Mouse (Mus musculus) right cerebral cortex, adult 18-20 months (tissue): ENCODE results near the gene Slc12a1.
A peak's percentile ranks its signal among the peaks of the same experiment; 100 is the strongest.
"Not testable (repeated sequence)": the region's sequence is repeated elsewhere in the genome, so short reads cannot be mapped to it uniquely, and the experiment has no call there.

Experiments
- DNase-seq: peaks from one replicate; pipeline ENCODE4 v3.0.0; 2022; ENCODE audit warnings: mixed read lengths

Slc12a1 gene

DNA sequence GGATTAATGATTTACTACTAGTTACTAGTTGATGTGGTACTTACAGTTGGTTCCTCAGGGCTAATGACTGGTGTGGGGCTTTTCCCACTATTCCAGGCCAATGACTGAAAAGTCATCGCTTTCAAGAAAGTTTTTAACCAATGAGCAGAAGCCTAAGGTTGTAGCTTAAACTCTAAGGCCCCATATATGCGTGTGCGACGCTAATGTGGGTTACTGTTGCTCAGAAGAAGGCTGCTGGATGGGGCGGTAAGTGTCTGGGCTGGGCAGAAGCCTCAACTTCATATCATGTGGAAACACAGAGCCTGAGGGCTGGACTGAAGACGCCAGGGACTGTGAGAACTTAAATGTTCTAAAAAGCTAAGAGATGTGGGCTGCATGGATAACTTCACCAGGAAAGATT lies at the start of gene Slc12a1:
Gene Slc12a1, plus strand, starts transcription at position 118 of the 400 bp plus-strand sequence.
- no peak for DNase-seq

DNA sequence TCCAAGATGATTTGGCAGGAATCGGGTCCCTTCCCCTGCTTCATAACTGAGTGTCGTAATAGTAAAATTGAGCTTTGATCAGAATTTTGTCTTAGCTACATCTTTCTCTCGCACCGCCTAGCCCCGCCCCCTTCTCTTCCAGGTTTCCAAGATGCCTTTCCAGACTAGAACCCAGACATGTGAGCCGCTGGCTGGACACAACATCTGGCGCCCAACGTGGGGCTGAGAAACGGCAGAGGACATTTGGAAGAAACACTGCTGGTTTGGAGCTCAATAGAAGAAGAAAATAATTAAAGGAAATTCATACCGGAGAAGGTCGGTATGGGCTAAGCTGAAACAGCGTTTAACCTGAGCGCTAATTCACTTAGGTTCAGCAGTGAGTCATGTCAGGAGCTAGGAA lies 47.8 kb upstream of the Slc12a1 start:
- not testable (repeated sequence) for DNase-seq

DNA sequence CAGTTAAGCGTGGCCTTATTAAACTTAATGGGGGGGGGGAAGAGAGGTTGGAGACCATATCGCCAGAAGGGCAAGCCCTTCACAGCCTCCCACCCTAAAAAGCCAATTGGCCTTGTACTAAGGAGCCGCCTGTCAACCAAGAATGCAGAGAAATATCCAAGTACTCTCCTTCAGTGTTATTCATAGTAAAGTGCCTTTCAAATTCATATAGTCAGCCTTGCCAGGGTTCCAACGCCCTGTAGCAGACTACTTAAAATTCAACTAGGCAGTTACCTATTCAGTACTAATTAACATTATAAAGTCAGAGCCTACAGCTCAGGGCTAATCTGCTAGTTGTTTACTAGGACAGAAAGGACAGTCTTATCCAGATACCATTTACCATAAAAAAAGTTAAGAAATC lies 45.8 kb upstream of the Slc12a1 start:
- DNase-seq: not testable (repeated sequence)

DNA sequence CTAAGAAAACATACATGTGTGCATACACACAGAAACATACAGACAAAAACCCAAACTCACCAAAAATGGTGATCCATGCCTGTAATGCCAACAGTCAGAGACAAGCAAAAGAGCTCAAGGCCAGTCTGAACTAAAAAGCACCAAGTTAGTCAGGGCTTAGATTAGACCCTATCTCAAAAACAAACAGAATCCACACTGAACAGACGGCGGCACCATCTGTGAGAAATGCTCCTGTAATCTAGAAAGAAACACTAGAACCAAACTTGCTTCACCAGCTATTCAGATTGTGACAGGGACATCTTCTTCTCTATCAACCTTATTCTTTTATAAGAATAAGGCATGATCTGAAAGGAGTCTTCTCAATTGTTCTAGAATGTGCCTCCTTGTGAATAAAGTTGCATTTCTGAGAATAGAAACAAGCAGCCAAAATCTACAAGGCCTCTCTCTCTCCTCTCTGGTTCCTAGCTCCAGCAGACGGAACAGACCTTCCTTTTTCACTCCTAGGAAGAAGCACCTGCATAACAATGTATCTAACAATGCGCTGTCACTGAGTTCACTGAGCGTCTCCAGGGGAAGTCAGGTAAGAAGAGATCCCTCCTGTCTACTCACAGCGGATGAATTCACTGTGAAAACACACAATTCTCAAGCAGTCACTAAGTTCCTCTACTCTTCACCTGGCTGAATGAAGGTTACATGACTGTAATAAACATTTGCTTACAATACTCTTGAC lies 32.8 kb upstream of the Slc12a1 start:
- peak; percentile 24 for DNase-seq

DNA sequence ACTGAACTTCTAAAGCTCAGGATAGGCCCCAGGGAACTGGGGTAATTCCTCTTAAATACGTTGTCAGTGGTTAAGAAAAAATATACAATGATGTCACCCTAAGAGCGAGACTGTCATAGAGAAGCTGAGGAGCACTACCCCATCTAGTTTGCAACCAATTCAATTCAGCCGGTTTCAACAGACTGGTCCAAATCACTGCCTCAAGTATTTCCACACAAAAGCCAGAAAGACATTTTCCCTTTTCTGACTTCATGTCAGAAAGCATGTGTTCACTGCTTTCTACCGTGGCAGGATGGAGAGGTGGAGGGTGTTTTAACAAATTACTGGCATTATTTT lies 30.0 kb upstream of the Slc12a1 start:
- no peak for DNase-seq

DNA sequence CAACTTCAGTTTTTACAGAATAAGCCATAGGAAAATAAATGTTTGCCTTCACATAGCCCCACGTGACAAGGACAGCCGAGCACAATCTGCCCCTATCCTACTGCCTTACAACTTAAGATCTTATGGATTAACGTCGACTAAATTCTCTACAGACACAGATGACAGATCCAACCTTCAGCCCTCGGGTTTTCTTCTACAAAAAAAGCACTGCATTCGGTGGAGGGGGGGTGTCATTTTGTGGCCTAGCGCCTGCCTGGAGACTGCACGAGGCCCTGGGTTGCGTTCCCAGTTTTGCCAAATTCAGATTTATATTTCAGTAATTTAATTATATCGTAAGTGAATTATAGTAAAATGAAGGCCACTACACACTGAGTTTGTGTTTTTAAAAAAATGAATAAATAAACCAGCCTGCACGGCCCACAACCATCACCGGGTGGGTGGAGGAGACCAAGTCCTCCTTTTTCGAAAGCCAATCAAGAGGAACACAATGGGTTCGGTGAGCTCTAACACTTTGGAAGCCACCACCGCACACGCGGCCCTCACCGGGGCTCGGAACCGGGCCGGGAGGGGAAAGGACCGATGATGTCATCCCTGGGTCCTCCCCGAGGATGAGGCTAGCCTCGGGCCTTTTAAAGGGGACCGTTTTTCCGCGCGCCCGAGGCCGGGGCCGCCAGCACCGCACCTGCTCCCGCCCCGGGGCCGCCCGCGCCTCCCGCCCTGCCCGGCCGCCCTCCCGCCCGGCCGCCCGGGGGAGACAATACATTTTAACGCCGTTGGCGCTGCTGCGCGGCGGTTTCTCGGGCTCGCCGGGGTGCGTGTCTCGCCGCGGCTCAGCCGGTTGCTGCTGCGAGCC lies 29.5 kb upstream of the Slc12a1 start:
- DNase-seq: peak; percentile 43

DNA sequence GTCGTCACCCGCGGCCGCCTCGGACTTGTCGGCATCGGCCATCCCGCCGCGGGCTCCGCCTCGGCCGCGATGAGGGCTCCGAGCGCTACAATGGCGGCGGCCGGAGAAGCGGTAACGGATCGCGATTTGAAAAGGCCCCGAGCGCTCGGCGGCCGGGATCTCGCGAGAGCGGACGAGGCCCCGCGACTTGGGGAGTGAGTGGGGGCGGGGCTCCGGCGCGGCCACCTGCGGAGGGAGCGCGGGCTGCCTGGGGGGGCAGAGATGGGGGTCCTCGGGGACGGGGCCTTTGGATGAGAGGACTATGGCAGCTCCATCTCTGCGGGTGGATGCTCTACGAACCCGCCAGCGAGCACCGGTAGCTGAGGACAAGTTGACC lies 28.8 kb upstream of the Slc12a1 start, which contains the start of gene Myef2:
Gene Myef2, minus strand, starts transcription at position 185 of the 376 bp plus-strand sequence.
- peak; percentile 79 for DNase-seq

DNA sequence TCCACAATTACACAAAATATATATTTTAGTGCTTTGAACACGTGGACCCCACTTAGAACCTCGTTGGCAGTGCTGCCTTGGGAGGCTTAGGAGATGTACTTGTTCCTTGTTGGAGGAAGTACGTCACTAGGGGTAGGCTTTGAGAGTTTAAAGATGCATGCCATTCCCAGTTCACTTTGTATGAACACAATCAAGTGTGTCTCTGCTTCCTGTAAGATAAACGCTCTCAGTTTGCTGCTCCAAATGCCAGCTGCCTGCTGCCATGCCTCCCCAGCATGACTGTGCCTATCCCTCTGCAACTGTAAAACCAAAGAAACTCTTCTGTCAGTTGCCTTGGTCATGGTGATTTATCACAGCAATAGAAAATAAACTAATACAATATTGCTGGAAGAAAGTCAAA lies 26.5 kb upstream of the Slc12a1 start:
- DNase-seq: no peak

DNA sequence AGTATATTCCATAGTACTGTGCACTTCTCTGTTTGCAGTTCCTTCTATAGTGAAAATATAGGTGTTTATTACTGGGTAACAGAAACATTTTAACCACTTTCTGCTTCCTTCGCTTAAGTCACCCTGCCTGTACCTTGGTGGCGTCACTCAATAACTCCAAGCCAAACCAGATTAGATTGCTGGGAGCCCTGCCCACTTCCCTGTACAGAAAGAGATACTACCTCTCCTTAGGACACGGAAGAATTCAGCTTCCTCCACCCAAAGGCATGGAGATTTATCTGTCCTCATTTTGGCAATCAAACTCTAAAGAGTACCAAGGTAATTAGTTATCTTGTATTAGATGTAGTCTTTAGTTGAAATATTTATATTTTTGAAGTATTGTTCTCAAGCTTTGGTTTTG lies 25.5 kb upstream of the Slc12a1 start:
- DNase-seq: no peak

DNA sequence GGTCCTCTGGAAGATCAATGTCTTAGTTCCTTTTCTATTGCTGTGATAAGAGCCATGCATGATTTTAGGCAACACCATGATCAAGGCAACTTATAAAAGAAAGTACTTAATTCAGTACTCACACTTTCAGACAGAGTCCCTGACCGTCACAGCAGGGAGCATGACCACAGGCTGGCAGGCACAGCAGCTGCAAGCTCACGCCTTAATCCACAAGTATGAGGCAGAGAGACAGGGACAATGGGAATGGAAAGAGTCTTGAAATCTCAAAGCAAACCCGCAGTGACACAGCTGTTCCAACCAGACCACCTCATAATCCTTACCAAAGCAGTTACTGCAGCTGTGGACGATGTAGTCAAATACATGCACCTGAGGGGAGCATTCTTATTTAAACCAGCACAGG lies 18.2 kb upstream of the Slc12a1 start:
- DNase-seq: no peak

DNA sequence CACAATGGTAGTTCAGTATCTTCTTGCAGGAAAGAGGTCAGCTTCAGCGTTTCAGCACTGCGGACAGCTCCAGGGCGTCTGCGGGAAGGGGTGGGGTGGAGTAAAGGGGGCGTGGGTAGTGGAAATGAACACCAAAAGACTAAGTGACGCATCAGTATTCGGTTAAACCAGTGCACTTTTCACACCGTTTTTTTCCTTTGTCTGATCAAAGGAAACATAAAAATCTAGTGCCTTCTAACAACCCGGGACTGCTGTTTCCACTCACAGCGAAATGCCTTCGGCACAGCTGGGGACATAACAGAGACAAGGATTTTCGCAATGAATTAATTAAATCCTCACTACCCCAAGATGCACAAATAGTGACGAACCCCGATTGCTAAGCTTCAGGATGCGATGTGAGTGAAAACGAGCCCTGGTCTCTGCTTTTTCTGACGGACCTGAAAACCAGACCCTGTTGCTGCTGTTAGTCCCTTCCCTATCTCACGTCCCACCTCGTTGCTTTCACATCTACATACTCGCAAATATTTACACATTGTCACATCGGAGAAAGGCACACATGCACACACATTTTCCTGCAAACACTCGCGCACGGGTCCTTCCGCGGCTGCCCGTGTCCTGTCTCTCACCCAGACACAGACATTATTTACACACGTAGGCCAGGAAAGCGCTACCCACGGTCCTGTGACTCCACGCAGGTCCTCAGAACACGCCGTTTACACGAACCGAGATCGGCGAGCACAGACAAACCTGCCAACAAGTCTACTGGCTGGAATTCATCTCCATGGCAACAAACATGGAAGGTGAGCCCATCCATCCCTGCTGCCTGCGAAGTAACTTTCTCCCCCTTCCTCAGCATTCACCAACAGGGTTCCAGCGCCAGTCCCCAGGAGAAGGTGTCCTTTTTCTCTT lies 16.1 kb upstream of the Slc12a1 start, which contains the start of gene Ctxn2:
Gene Ctxn2, plus strand, starts transcription at position 790 of the 909 bp plus-strand sequence.
- peak; percentile 52 for DNase-seq

DNA sequence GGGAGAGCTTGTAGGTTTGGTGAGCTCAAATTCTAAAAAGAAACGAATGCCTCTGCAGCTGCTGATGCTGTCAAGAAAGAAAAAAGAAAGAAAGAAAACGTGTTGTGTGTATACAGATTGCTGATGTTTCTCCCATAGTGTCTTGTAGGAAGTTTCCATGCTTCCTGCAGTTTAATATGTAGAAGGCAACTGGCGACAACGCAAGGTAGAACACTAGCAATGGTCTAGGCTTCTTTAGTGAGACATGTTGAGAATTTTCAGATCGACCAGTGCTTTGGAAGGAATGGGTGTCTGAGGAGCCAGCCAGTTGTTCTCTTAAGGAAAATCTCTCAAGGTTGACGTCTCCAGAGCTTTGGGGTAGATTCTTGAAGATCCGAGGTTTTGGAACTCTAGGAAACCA lies 15.5 kb upstream of the Slc12a1 start:
- peak; percentile 17 for DNase-seq

DNA sequence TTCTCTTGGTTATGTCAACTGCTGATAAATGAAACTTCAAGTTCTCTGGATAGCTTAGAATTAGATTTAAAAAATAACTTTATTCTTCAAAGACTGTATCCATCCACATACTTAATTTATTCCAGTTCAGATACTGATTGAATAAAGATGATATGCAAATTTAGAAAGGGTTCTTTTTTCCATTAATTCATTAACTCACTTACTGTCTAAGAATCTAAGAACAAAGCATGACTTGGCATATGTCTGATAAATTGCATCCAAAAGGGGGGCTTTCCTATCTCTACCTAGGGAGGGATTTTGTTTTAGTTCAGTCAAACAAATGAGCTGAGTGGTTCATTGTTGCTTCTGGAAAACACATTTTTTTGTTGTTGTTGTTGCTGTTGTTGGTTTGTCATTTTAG lies 10.0 kb upstream of the Slc12a1 start:
- DNase-seq: no peak

DNA sequence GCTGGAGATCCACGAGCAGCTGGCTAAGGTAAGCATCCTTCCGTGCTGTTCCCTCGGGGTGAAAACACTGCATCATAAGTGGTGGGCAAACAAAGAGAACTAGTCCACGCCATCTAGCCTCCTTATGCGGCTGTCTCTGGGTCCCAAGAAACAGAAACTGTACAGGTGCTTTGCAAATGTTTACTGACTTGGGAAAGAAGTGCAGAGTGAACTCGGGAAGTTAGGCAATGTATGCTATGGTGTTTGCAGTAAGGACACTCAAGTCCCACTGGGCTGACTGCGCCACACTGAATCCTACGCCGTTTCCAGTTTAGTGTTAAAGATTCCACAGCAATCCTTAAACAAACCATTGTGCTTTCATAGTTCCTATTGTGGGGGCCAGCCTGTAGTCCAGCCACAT lies 2.0 kb downstream of the Slc12a1 start:
- DNase-seq: no peak

DNA sequence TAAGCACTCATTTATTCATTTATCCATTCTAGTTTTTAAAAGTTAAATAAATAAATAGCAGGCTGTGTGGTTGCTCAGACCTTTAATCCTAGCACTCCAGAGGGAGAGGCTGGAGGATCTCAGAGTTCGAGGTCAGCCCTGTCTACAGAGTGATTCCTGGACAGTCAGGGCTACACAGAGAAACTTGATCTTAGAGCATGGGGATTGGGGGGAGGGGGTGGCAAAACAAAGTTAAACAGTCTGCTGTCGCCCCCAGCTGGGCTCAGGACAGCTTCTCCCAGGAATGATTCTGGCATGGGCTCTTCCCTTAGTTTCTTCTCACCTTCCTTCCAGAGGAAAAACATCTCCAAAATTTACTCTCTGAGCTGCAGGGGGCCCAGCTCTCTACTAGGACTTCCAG lies 3.2 kb downstream of the Slc12a1 start:
- no peak for DNase-seq

DNA sequence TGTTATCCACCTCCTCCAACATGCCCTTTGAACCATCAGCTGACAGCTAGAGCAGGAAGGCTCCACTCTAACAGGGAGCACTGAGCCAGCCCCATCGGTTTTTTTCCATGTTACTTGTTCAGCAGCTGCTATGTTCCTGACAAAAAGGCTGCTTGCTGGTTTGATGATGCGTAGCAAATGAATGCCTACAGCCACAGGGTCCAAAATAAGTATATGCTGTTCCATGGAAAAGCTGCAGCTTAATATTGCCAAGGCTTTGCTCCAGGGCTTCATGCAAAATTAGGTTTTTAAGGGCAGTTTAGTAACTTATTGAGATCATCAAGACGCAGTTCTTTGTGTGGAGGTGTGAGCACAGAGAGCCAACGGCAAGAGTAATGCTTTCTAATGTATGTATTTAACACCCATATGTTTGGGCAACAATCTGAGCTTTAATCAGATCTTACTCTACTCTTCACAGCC lies 9.7 kb downstream of the Slc12a1 start:
- DNase-seq: no peak

DNA sequence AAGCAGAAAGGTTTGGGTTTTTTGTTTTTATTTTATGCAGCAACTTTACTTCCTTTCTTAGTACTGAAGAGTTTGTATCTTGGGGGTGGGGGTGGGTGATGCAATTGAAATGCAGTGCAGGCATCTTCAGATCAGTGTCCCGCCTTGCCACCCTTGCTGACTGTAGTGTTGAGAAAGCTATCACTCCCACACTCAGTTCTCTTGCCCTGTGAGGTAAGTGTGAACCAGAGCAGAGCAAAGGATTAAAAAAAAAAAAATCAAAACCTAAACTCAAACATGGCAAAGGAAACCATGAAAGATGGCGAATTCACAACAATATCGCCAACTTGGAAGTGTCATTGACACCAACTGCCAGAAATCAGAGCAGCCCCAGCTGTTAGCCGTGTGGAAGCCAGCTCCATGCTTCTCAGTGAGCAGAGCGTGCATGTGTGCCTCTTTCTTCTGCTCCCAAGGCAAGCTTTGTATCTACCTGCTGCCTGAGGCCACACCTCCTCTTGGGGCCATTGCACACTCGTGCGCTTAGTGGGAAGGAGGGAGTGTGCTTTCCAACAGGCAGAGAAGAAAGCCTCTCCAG lies 26.0 kb downstream of the Slc12a1 start:
- peak; percentile 25 for DNase-seq

DNA sequence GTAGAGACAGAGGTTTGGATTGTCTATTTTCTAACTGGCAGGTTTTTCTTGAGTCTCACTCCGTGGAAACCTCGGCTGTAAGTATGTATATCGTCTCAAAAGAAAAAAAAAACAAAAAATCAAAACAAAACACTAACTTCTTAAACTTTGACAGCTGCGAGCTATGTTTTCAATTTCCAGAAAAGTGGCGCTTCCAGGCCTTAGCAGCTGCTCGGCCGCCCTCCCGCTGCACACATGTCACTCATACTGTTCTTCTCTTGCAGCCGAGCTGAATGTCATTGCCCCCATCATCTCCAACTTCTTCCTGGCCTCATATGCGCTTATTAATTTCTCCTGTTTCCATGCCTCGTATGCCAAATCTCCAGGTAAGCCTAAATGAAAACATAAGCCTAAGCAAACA lies 35.6 kb downstream of the Slc12a1 start:
- no peak for DNase-seq

DNA sequence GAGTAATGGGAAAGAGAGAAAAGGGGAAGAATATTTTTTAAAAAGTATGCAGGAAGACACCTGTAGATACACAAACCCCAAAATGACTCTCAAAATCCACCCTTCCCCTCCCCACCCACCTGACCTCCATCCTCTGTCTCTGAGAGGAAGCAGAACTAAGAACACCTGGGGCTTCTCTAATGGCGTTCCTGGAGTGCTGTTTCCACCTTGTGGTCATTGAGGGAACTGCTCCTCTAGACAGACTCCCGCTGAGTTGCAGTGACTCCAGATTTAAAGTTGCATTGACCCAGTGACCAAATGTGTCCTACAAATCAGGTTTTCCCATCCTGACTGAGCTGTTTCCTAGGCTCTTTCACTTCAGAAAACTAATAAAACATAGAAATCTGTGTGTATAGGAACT lies 36.9 kb downstream of the Slc12a1 start:
- DNase-seq: peak; percentile 60

DNA sequence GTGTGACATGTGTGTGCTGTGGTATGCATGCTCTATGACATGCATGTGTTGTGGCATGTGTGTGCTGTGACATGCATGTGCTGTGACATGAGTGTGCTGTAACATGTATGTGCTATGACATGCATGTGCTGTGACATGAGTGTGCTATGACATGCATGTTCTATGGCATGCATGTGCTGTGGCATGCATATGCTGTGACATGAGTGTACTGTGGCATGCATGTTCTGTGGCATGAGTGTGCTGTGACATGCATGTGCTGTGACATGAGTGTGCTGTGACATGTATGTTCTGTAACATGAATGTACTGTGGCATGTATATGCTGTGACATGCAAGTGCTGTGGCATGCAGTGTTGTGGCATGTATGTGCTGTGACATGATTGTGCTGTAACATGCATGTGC lies 40.6 kb downstream of the Slc12a1 start:
- DNase-seq: no peak

DNA sequence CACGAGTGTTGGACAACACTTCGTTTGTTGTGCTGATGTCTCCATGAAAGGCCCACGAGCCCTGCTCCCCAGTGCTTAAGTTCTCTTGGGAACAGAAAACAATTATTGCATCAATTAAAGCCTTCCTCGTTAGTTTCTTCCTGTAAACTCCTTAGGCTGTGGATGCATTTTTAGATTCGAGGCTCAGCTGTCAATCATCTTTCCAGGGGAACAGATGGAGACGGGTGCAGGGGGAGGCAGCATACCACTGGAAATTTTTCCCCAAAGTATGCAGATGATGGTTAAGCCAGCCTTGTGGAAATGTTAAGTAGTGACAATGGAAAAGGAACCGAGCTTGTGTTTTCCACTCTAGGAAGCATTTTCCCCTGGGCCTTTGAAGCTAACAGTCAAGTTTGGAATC lies 44.5 kb downstream of the Slc12a1 start:
- no peak for DNase-seq

DNA sequence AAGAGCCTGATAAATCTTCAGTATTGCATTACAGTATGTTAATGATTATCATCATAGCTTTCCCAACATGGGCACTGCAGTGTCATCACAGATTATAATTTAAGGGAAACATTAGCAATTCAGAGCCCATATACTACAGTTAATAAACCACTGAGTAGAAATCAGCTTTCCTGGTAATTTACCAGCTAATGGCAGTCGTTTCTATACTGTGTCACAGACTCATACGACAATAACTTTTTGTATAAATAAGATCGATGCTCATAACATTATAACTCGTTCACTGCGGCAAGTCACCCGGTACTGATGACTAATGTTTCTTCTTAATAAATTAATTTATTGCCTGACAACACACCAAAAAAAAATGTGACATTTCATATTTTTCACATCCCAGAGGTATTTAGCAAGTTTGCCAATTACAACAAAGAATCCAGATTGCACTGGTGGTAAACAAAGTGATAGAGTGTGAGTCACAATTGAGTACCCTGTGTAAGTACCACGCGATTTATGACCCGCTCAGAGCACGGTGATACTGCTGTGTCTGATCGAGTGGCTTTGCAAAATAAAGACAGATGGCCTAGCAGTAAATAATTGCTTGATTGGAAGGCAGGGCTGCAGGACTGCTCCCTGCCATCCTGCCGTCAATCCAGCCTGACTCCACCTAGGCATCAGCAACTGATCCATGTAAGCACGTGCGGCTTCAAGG lies 56.7 kb downstream of the Slc12a1 start:
- DNase-seq: no peak
